Mouse (Mus musculus): ENCODE results near the gene Mbd3.
"Not testable (repeated sequence)": the region's sequence is repeated elsewhere in the genome, so short reads cannot be mapped to it uniquely, and the experiment has no call there.

Gene Mbd3

DNA sequence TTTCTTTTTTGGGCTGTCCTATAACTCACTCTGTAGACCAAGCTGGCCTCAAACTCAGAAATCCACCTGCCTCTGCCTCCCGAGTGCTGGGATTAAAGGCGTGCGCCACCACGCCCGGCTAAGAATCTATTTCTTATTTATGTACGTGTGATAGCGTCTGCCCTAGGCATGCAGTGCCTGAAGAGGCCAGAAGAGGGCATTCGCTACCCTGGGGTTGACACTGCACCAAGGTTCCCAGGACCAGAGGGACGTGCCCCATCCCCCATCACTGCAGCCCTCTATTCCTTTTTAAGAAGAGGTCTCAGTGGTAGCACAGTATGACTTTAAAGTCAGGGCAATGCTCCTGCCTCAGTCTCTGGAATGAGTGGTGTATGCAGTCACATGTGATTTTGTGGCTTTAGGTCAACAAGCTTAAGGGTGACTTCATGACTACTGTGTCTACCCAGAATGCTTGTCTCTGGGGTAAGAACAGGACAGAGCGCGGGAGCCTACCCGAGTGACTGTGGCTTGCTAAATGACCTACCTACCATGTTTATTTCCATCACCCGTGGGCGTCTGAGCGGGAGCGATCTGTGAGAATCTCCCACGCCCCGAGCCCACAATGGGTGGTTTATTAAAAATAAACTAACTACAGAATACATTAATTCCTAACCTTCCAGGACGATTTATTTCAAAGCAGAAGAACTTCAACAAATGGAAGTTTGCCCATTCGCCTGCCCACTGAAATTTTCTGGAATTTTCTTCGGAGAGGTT is 29.2 kb downstream of the Mbd3 start:
- DNase-seq (ENCODE audit: low spot score) = no peak

DNA sequence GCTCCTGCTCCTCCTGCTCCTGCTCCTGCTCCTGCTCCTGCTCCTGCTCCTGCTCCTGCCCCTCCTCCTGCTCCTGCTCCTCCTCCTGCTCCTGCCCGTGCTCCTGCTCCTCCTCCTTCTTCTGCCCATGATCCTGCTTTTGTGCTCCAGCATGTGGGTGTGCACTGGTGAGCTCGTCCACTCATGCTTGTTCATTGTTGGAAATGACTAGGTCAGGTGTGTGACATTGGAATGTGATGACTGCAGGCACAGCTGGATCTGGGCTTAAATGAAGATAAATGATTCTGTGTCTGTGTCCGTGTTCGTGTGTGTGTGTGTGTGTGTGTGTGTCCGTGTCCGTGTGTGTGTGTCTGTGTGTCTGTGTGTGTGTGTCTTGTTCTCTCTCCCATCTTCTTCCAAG is 31.0 kb downstream of the Mbd3 start:
- DNase-seq (ENCODE audit: low spot score) = no peak

DNA sequence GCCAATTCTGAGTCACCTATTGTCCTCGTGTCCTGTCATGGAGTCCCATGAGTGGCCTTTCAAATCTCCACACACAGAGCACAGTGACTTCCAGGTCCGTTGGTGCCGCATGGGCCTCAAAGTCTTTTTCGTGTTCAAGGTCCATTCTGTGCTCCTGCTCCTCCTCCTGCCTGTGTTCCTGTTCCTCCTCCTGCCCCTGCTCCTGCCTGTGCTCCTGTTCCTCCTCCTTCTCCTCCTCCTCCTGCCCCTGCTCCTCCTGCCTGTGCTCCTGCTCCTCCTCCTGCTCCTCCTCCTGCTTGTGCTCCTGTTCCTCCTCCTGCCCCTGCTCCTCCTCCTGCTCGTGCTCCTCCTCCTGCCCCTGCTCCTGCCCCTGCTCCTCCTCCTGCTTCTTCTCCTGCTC is 31.4 kb downstream of the Mbd3 start:
- no peak for DNase-seq (ENCODE audit: low spot score)

DNA sequence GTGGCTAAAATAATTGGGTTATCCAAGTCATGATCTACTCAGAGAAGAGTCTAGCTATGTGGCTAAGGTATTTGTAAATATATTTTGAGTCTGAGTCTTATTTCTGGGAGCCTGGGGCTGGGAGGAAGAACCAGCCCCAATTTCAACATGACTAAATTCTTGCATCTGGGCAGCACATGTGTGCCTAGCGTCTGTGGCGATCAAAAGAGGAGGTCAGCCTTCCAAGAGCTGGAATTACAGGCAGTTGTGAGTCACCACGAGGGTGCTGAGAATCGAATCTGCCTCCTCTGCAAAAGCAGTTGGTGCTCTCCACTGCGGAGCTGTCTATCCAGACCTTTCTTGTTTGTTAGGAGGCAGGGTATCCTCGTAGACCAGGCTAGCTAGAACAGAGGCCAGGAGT is 33.6 kb downstream of the Mbd3 start:
- no peak for DNase-seq (ENCODE audit: low spot score)

DNA sequence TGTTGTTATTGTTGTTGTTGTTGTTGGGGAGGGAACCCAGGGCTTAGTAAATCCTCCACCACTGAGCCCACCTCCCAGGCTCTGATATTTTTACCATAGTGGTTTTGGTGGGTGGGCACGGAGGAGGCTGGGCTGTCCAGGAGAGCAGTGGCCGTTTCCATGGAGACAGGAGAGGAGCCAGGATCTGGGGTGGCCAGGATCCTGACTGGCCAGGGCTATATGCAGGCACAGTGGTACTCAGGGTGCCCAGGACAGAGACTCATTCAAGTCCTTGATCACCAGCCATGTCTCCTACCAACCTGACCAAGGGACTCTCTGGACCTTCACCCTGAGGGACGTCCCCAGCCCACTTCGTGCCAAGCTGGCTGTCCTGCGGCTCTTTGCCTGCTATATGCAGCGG is 35.6 kb downstream of the Mbd3 start:
- no peak for DNase-seq (ENCODE audit: low spot score)

DNA sequence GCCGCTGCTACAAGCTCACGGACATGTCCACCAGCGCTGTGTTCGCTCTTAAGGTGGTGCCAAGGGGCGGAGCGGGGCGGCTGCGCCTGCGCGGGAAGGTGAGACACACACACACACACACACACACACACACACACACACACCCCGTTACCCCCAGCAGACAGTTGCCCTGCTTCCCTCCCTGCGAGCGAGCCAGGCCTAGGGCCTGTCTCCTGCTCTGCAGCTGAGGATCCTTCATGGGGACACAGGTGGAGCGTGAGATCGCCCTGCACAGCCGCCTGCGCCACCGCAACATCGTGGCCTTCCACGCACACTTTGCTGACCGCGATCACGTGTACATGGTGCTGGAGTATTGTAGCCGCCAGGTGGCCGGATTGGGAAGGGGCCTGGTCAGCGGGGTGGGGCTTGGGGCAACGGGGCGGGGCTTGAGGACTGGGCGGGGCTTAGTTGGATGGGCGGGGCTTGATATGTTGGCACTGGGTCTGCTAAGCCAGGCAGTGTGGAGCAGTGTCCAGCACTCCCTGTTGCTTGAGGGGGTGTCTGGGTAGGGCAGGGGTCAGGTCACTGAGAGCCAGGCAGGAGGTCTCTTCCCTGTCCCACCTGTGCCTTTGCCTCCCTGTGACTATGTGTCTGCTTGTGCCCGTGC is 41.2 kb downstream of the Mbd3 start:
- peak; percentile 47 for DNase-seq (ENCODE audit: low spot score)

DNA sequence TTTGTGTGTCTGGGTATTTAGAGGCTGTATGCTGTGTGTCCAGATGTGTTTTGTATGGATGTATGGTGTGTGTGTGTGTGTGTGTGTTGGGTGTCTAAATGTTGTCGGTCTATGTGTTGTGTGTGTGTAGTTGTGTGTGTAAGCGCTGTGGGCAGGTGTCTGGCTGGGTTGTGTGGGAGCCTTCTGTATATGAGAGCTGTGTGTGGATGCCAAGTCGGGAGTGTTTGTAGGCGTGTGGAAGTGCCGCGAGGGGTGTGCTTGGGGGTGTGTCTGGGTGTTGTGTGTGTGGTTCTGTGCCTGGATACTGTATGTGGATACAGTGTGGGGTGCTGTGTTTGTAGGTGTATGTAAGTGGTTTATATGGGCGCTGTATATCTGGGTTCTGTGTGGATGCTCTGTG is 42.0 kb downstream of the Mbd3 start:
- DNase-seq (ENCODE audit: low spot score) = no peak

DNA sequence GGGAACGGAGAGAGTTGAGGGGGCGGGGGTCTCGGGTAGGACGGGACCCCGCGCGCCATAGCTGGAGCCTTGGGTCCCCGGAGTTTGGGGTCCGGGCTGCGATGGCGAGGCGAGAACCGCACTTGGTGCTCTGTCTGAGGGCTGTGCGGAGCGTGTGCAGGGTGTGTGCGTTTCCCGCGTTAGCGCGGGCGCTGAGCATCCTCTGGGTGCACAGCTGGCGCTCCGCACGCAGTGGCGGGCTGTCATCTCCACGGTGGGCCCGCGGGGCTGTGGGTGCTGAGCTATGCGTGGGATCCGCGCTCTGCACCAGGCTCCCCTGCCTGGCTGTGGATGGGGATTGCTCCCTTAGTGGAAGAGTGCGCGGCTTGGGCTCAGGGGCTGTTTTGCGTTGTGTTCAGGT is 42.6 kb downstream of the Mbd3 start:
- DNase-seq (ENCODE audit: low spot score) = no peak

DNA sequence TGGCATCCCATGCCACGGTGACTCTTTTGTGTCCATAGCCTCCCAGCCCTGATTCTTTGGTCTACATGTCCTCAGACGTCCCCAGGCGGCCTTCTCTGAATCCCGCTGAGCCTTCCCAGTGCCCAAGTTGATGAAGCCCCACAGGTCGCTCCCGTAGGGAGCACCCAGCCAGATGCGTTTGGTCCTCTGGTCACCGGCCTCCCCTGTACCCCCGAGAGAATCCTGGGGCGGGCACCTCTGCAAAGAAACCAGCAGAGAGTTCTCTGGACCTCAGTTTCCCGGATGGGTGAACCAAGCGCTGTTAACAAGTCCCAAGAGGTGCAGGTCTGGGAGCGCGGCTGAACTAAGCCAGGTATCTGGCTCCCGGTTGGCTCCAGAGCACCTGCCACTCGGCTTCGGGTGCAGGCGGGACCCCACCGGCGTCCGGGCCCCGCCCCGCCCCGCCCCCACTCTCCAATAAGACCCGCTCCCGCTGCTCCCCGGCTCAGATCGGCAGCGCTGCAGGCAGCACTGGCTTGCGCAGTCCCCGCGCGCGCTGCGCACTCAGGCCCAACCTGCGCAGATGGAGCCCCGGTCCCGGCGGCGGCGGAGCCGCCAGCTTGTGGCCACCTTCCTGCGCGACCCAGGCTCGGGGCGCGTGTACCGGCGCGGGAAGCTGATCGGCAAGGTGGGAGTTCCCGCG is 43.2 kb downstream of the Mbd3 start, which contains the start of gene Plk5:
Gene Plk5, plus strand, starts transcription at position 459 of the 682 bp plus-strand sequence.
- DNase-seq (ENCODE audit: low spot score) = no peak

DNA sequence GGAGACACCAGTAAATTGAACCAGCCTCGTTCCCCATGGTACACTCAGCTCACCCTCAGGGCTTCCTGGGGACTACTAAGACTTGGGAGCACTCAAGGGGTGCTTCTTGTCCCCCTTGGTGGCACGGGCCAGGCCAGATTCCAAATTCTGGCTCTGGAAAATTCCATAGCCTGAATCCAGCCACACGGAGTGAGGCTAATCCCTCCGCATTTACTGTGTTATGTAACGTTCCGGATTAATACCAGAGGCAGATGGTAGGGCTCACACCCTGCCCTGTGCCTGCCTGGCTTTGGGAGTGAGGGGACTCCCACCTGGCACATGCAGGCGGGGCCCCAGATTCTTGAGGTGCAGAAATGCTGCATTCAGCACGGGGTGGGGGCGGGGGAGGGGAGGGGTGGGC is 43.9 kb downstream of the Mbd3 start:
- no peak for DNase-seq (ENCODE audit: low spot score)

DNA sequence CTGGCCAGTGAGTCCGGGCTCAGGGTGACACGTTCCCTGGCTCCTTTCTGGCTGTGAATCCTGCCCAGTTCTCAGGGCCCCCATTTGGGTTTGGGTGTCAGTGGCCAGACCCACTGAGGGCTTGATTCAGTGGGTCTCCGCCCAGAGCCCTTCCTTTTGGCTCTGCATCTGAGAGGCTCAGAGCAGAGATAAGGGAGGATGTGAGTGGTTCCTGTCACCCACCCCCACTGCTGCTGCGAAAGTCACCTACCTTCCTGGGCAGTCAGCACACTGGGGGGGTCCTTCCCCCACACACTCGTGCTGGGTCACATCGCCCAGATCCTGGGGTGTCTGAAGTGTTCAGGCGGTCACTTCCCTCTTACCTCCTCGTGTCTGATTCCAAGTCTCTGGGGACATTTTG is 46.6 kb downstream of the Mbd3 start:
- no peak for DNase-seq (ENCODE audit: low spot score)

DNA sequence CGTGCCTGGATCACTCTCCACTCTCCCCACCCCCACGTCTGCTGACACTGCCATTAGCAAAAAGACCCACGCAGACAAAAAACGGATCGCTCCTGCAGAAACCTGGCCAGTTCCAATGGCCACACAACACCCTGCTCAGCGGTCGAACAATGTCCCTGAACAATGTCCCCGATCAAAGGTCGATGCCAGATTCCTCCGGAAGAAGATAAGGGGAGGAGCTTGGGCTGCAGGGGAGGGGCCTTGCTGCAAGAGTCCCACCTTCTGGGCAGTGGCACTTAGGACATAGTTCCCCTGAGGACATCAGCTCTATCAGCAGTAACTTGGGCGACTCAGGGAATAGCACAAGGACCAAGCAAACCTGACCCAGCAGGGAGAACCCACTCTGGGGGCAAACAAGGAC is 47.5 kb downstream of the Mbd3 start:
- DNase-seq (ENCODE audit: low spot score) = no peak

DNA sequence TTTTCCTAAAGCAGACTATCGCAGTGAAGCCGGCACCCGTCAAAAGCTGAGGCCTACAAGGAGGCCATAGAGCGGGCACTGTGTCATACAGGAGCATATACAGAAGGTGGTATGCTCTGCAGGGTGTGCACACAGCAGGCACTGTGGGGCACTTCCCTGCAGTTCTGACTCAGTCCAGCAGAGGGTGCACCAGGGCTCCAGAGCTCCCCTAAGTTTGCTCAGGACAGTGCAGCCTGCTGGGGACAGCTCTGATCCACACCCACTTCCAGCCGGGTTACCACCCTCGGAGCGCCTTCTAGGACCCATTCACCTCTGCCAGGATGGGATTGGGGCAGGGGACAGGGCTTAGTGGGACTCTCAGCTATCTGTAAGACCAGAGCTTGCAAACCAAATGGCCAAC is 49.1 kb downstream of the Mbd3 start:
- DNase-seq (ENCODE audit: low spot score) = peak; percentile 91

DNA sequence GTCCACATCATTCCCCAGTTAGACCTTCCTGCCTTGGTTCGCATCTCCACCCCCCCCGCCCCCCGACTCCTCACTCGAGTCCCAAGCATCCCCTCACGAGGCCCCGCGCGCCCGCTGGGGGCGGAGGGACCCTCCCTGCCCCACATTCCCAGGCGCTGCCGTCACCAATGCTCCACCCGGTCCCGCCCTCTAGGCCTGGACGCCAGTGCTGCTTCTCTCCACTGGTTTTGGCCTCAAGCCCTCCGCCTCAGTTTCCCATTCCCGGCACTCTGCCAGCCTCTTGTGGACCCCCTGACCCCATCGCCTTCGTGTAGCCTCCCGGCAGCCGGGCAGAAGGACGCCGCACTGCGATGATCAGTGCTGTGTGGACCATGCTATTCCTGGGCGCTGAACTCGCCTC is 50.4 kb downstream of the Mbd3 start:
- no peak for DNase-seq (ENCODE audit: low spot score)

DNA sequence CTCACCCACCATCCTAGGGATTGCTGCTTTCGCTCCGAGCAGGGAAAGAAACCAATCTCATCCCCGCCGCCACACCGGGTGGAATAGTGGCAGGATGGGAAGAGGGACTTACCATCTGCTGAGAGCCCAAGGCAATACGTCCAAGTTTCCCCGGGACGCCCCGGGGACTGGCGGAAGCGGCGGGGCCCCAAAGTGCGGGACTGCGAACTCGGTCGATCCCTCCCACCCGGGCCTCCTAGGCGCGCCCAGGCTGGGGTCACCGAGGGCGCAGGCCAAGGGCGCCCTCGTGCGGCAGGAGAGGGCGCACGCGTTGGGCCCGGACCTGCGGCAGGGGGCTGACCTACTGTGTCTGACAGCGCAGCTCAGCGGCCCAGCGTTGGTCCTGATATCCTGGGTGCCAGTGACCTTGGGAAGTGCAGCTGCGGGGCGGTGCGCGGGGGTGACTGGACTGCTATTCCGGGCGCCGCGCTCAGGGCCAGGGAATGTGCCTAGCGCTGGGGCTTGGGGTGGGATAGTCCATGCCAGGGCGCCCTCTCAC is 51.0 kb downstream of the Mbd3 start, which contains the start of gene Adamtsl5:
Gene Adamtsl5, minus strand, starts transcription at position 169 of the 538 bp plus-strand sequence.
- peak; percentile 49 for DNase-seq (ENCODE audit: low spot score)

DNA sequence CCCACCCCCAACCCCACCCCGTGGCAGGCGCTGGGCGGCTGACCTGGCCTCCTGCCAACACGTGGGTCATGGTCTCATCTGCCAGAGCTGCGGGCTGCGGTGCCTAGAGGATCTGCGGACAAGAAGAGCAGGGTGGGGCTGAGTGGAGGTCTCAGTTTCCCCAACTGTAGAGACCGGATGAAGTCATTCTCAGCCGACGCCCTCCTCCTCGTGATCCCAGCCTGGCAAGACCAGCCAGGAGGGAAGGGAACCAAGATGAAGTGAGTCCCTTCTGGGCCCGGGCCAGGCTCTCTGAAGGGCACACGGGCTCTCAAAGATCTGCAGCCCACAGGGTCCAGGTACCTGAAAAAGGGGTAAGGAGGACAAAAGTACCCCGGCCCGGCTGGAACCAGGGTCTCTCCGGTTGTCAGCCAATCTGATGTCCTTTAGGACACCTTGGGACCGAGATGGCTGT is 51.8 kb downstream of the Mbd3 start:
- no peak for DNase-seq (ENCODE audit: low spot score)

DNA sequence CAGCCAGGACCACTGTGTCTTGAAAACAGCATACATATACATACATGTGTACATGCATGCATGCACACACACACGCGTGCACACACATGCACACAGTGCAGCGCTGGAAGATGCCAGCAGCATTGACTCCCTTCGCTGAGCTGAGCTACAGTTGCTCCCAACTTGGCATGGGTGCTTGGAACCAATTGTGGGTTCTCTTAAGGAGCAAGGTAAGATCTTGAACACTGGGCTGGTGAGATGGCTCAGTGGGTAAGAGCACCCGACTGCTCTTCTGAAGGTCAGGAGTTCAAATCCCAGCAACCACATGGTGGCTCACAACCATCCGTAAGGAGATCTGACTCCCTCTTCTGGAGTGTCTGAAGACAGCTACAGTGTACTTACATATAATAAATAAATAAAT is 53.4 kb downstream of the Mbd3 start:
- not testable (repeated sequence) for DNase-seq (ENCODE audit: low spot score)

DNA sequence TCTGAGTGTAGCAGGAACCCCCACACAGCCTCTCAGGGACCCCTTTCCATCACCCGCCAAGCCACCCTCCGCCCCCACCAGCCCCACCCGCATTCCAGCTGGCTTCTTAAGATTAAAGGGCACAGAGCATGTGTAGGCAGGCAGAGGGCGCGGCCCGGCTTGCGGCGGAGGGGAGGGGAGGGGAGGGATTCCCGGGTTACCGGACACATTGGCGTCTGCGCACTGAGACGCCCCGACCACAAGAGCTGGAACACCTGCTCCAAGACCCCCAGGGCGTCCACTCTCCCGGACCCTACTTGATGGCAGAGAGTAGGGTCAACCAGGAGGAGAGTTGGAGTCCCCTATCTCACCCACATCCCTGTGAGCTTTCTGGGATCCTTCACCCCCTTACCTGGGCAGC is 54.2 kb downstream of the Mbd3 start:
- DNase-seq (ENCODE audit: low spot score) = no peak

DNA sequence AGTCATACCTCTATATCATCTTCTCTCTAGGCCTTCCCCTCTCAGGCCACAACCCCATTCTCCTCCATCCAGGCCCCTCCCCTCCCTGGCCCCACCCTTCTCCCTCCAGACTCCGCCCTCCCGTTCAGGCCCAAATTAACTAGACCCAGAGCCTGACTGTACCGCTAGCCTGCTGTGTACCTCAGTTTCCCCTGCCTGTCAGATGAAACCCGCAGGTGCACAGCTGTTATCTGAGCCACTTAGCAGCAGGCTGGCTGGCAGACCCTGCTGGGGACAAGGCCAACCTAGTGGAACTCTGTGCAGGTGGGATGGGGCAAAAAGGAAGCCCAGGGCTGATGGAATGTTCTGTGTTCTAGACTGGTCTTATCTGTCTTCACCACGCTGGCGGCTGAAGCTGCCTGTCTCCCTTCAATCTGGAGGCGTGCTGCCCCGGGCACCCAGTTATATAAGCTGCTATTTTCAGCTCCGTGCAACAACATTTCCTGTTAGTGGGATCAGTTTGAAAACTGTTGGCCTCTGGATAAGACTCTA is 55.2 kb downstream of the Mbd3 start:
- no peak for DNase-seq (ENCODE audit: low spot score)

DNA sequence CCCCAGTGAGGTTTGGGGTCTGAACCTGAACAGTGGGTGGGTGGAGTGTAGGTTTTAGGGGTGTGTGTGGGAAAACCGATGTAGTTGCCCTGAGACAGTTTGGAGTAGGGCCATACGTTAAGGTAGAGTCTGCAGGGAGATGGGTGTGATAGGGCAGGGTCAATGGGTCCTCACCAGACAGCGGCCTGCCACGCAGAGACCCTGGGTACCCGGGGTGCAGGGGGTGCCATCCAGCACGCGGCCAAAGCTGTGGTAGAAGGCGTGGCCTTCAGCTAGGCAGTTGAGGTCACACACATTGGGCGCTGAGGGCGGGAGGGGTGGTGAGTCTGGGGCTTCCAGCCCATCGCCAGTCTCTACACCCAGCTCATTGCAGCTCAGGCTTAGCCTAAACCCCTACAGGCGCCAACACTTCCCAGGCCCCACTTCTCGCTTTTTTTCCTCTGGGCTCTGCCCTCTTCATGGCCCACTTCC is 55.9 kb downstream of the Mbd3 start:
- no peak for DNase-seq (ENCODE audit: low spot score)

DNA sequence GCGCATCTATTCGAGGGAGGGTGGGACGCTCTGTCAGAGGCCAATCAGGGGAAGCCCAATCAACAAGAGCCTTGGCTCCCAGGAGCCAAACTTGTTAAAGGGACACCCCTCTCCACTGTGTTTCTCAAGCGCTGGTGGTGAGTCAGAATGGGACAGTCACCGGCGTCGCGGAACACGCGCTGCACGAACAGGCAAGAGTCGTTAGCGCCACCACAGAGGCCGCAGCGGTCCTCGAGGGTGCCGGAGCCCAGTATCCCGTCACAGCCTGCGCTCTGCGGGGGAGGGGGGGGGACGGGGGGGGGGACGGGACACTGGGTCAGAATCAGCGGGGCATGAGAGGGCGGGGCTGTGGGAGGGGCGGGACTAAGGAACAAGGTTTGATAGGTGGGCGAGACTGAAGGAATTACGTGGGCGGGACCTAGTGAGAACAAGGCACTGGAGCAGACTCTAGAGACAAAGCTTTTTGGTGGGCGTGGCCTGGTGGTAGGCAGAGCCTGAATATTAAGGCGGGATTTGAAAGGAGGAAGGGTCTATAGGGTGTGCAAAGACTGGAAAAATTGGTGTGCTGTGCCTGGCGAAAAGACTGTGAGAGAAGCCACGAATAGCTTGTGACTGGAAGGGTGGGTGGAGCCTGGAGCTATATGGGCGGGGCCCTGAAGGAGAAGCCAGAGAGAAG is 56.5 kb downstream of the Mbd3 start:
- no peak for DNase-seq (ENCODE audit: low spot score)
